Mouse (Mus musculus) brain, adult 10 weeks (tissue): ENCODE measurements around the gene 4930480E11Rik. TPM values are rescaled to one million over a fixed set of nuclear protein-coding genes. Genes with fewer than 3 reads are reported as not detected.

Source experiments
- polyA plus RNA-seq: library from polyadenylated mRNA; stranded (reverse); fragments of 350-450 nt; fragmentation: Illumina TruSeq; extraction: RNeasy Lipid Tissue Mini Kit (QIAGEN cat#74804); gene quantifications from one replicate; pipeline ENCODE4 v1.2.3, GENCODE M21; 2015; ENCODE audit warnings: low read depth, low replicate concordance

Gene 4930480E11Rik
- polyA plus RNA-seq: not detected

DNA sequence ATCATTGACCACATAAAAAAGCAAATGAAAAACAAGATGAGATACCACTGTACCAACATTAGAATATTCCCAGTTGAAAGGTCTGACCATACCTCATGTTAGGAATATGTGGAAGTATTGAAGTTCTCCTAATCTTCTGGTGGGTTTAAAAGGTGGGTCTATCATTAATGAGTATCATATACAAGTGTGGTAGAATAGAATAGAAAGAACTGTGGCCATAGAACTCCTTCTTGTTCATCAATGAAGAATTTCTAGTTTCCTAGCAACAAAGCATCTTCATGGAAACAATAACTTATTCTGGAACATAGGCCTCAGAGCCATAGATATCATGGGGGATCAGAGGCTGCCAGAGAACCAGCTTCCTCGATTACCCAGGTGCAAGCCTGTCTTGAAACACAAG, at the start of gene 4930480E11Rik:
Gene 4930480E11Rik, plus strand, starts transcription at position 301 of the 400 bp plus-strand sequence.

Other genes starting within 250 kb of the 4930480E11Rik start
- not detected for gene Gm5938, start 244.2 kb upstream of the 4930480E11Rik start, polyA plus RNA-seq
- gene Obp1b, start 182.9 kb upstream of the 4930480E11Rik start, polyA plus RNA-seq: not detected
- gene Gm14743, start 123.7 kb upstream of the 4930480E11Rik start, polyA plus RNA-seq: not detected
- 6.9 TPM for gene Prrg1, start 214.3 kb downstream of the 4930480E11Rik start, polyA plus RNA-seq